Mouse (Mus musculus) kidney, adult 10 weeks (tissue): ENCODE results near the gene Gm7361. TPM values are rescaled to one million over a fixed set of nuclear protein-coding genes. Genes with fewer than 3 reads are reported as not detected.

Experiments
- polyA plus RNA-seq: library from polyadenylated mRNA; stranded (reverse); fragments of 350-450 nt; fragmentation: Illumina TruSeq; extraction: RNeasy Lipid Tissue Mini Kit (QIAGEN cat#74804); gene quantifications from one replicate; pipeline ENCODE4 v1.2.3, GENCODE M21; 2014; ENCODE audit warnings: low read depth, low replicate concordance

Gm7361 gene
- polyA plus RNA-seq: not detected

GRCm38 (mm10) chr5:26257391-26257790 lies at the start of gene Gm7361:
Gene Gm7361 (plus strand): TSS chr5:26257691.

Other genes with a start within 250 kb of the Gm7361 start
- not detected for gene Gm5862, start 234.8 kb upstream of the Gm7361 start, polyA plus RNA-seq
- not detected for gene Speer4a, start 218.1 kb upstream of the Gm7361 start, polyA plus RNA-seq
- gene Gm7347, start 199.1 kb upstream of the Gm7361 start, polyA plus RNA-seq: not detected
- not detected for gene Gm10471, start 168.4 kb upstream of the Gm7361 start, polyA plus RNA-seq
- gene 5031410I06Rik, start 152.3 kb upstream of the Gm7361 start, polyA plus RNA-seq: not detected
- not detected for gene Gm10220, start 136.3 kb upstream of the Gm7361 start, polyA plus RNA-seq